8 mouse cellular contexts compared by ENCODE assay signal in genomic region chr11:79992592-79993355, GRCm38 (mm10). TPM values are rescaled to one million over a fixed set of nuclear protein-coding genes. Genes with fewer than 3 reads are reported as not detected.
DNase-seq lines count a peak whose midpoint lies in the region; ATAC-seq lines count a peak whose summit lies in the region.

Suz12 (plus strand) TSS chr11:79993106.

- ATAC-seq in megakaryocyte progenitor cell, adult 5-6 weeks (replicated peaks; ENCODE audit: poor library complexity), result peak; percentile 90

- peak; percentile 94 for DNase-seq in adipocyte (ENCODE audit: low spot score)
- peak; percentile 98 for DNase-seq in embryo, embryonic 10 days (ENCODE audit: low spot score)
- peak; percentile 95 for DNase-seq in gastrocnemius, postnatal 10 days
- DNase-seq in induced T-regulatory cell, adult 2 months (ENCODE audit: low read depth), result peak; percentile 98
- DNase-seq in left cerebral cortex, adult 9 months (ENCODE audit: low spot score in 2 of 2), result peak; percentile 87 to 93
- DNase-seq in right cerebral cortex, postnatal 14 days, result peak; percentile 95
- DNase-seq in urinary bladder, postnatal 36 days (ENCODE audit: low spot score in 2 of 2), result peak; percentile 86 to 93

RNA-seq across cellular contexts. Expression of gene Suz12, which starts in this region (rescaled TPM):
- total RNA-seq in gastrocnemius, postnatal 10 days (2021), result 10 to 100 TPM; 24.5 to 28.8 TPM
- 138 and 147 TPM in 2 replicates for total RNA-seq in megakaryocyte progenitor cell, adult 5-6 weeks (2015)
- total RNA-seq in megakaryocyte progenitor cell, adult 5-6 weeks (2017), result 81.3 and 101 TPM in 2 replicates

Comparison
In these comparisons a context has a peak if more than half of its experiments do, and no peak if none do; other contexts are left out.
1. Peak in every context shown above with its lines: DNase-seq and ATAC-seq.